Mouse (Mus musculus) neural tube, embryonic 11.5 days (tissue): ENCODE data around the gene Tk2. TPM values are rescaled to one million over a fixed set of nuclear protein-coding genes. Genes with fewer than 3 reads are reported as not detected.

ENCODE experiments used
- polyA plus RNA-seq: library from polyadenylated mRNA; unstranded; fragments of >200 nt; fragmentation: Nextera tagmentation; extraction: Ambion mirVana; gene quantifications from 2 replicates; pipeline ENCODE4 v1.2.1, GENCODE M21; 2014

The Tk2 gene
- polyA plus RNA-seq, 1 experiment from 2014 or later, result 36.4 TPM

Other genes starting within 250 kb of the Tk2 start
- 19.5 and 19.8 TPM in 2 replicates for gene Cdh5, start 146.9 kb downstream of the Tk2 start, polyA plus RNA-seq
- 1.7 and 2.1 TPM in 2 replicates for gene Bean1, start 78.1 kb downstream of the Tk2 start, polyA plus RNA-seq
- gene Cklf, start 2.3 kb upstream of the Tk2 start, polyA plus RNA-seq, result 30.8 and 35.3 TPM in 2 replicates
- gene Cmtm2a, start 44.6 kb upstream of the Tk2 start, polyA plus RNA-seq, result not detected in 2 replicates
- gene Gm45711, start 61.5 kb upstream of the Tk2 start, polyA plus RNA-seq, result not detected in 2 replicates
- gene Cmtm1, start 61.6 kb upstream of the Tk2 start, polyA plus RNA-seq, result not detected in 2 replicates
- not detected in 2 replicates for gene Gm11020, start 73.0 kb upstream of the Tk2 start, polyA plus RNA-seq
- not detected in 2 replicates for gene Cmtm2b, start 73.7 kb upstream of the Tk2 start, polyA plus RNA-seq
- gene Cmtm3, start 90.9 kb upstream of the Tk2 start, polyA plus RNA-seq, result 84.6 and 90.8 TPM in 2 replicates
- gene Cmtm4, start 147.2 kb upstream of the Tk2 start, polyA plus RNA-seq, result 2.8 and 3.2 TPM in 2 replicates
- 78.2 and 82.2 TPM in 2 replicates for gene Dync1li2, start 194.5 kb upstream of the Tk2 start, polyA plus RNA-seq